12 mouse cellular contexts compared by ENCODE assay signal in the genomic region with DNA sequence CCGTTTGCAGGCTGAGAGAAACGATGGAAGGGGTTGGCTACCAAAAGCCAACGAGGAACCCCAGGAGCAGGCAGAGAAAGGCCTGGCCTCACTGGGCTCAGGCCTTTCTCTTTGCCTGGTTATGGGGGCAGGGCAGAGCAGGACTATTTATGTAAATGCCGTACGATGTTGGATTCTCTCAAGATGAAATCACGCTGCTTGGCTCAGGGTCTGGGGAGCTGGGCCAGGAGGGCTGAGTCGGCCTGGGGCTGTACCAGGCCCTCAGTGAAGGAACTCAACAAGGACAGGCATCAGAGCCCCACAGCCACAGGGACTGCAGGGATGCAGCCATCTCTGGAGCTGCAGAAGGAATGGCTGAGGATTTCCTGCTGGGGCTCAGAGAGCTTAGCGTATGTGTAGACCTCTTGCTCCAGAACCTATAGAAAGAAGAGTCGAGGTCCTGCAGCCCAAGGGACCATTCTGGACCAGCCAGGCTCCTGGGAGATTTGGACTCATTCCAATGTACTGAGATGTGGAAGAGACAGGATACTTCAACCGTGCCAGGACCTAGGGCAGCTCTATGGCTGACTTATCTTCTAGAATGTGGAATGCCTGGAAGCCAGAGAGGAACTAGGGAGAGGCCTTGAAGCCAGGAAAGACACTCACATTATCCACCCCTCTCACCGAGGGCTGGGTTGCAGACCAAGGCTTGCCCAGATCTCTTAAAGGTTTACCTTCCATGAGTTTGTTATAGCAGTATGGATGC. TPM values are rescaled to one million over a fixed set of nuclear protein-coding genes. Genes with fewer than 3 reads are reported as not detected.
DNase-seq lines count a peak whose midpoint lies in the region; ATAC-seq and TF ChIP-seq lines count a peak whose summit lies in the region.
"Had no signal": no experiment of that assay in that cellular context is flagged by ENCODE, and none has a peak within 500 bp of the region (broad histone marks: within the 10 kb centered on the region; RNA-seq: fewer than 3 reads in every experiment).

No protein-coding gene starts in this region.

- H3K36me3 ChIP-seq in heart, adult 2 months (ENCODE audit: control insufficient read depth, insufficient read depth, low read length): no peaks in the 10 kb centered on the region
- H3K36me3 ChIP-seq in lung, embryonic 14.5 days (ENCODE audit: insufficient read depth): no peaks in the 10 kb centered on the region
- no peaks in the 10 kb centered on the region for H3K36me3 ChIP-seq in liver, embryonic 11.5 days (ENCODE audit: control insufficient read depth, insufficient read depth, low read length)

- no peak for TF ChIP-seq EP300 in heart, adult 2 months (IDR thresholded peaks at IDR 0.05; ENCODE audit: insufficient read depth, low read depth, low read length)

- H3K4me3 ChIP-seq in heart, adult 2 months: no peak overlapping the region
- no peak overlapping the region for H3K4me3 ChIP-seq in lung, embryonic 14.5 days (ENCODE audit: low read depth, low read length)
- no peak overlapping the region for H3K4me3 ChIP-seq in liver, embryonic 11.5 days (ENCODE audit: low read depth, low read length)
- no peak overlapping the region for H3K4me3 ChIP-seq in layer of hippocampus, adult 2 months

- no peaks in the 10 kb centered on the region for H3K9me3 ChIP-seq in lung, embryonic 14.5 days (ENCODE audit: low read depth, low read length)
- H3K9me3 ChIP-seq in liver, embryonic 11.5 days (ENCODE audit: control insufficient read depth, low read length): no peaks in the 10 kb centered on the region

- no peak overlapping the region for H3K4me2 ChIP-seq in lung, embryonic 14.5 days
- H3K4me2 ChIP-seq in liver, embryonic 11.5 days: no peak overlapping the region

- WGBS in heart, adult 2 months: 45% methylated on average over 11 of the region's 11 CpGs
- 63% methylated on average over 11 of the region's 11 CpGs for WGBS in lung, embryonic 14.5 days
- WGBS in liver, embryonic 11.5 days: 70% methylated on average over 11 of the region's 11 CpGs

- H3K79me2 ChIP-seq in heart, adult 2 months (replicated peaks; ENCODE audit: control insufficient read depth, insufficient read depth, low read length): no peaks in the 10 kb centered on the region

- intact Hi-C loops in heart, adult 2 months (cut with DNase I): no loop called here

- no peak for TF ChIP-seq CTCF in heart, adult 2 months (IDR thresholded peaks at IDR 0.05)
- no peak for TF ChIP-seq CTCF in lung, embryonic 14.5 days (IDR thresholded peaks at IDR 0.05; ENCODE audit: low read depth)
- TF ChIP-seq CTCF in layer of hippocampus, adult 2 months (conservative IDR thresholded peaks at IDR 0.05): no peak

- ATAC-seq in lung, embryonic 14.5 days (ENCODE audit: insufficient read depth): no peak
- ATAC-seq in liver, embryonic 11.5 days (replicated peaks; ENCODE audit: low FRiP score): no peak
- no peak for ATAC-seq in cerebellum, adult (ENCODE audit: insufficient number of reproducible peaks, low FRiP score, low TSS enrichment)
- ATAC-seq in megakaryocyte-erythroid progenitor cell, adult 5-6 weeks (replicated peaks; ENCODE audit: low FRiP score, low TSS enrichment, poor library complexity, severe bottlenecking): no peak

- no peak for TF ChIP-seq POLR2A in heart, adult 2 months (IDR thresholded peaks at IDR 0.05; ENCODE audit: insufficient read depth, low read depth, low read length)

- H3K27ac ChIP-seq in heart, adult 2 months: peak overlapping the region; percentile 45; the same call in 1 of the 2 replicates
- peak overlapping the region; percentile 34 for H3K27ac ChIP-seq in lung, embryonic 14.5 days (ENCODE audit: low read depth)
- H3K27ac ChIP-seq in liver, embryonic 11.5 days (ENCODE audit: low read depth, low read length): no peak overlapping the region
- no peak overlapping the region for H3K27ac ChIP-seq in layer of hippocampus, adult 2 months

- DNase-seq in 3T3-L1 (ENCODE audit: low read depth, low spot score) (peak; percentile 82), adipocyte (ENCODE audit: low spot score) (peak; percentile 26)
- peak; percentile 64 to 80 for DNase-seq in heart, adult 2 months
- peak; percentile 56 for DNase-seq in lung, embryonic 14.5 days
- no peak for DNase-seq in liver, embryonic 11.5 days (ENCODE audit: low spot score)
- DNase-seq in layer of hippocampus, adult 2 months (ENCODE audit: low spot score in 2 of 2): no peak
- DNase-seq: cerebellum, postnatal 36 days had no signal

- no peak overlapping the region for H3K9ac ChIP-seq in heart, adult 2 months (ENCODE audit: low read depth, low read length)
- no peak overlapping the region for H3K9ac ChIP-seq in lung, embryonic 14.5 days
- no peak overlapping the region for H3K9ac ChIP-seq in liver, embryonic 11.5 days (ENCODE audit: low read depth, low read length)

- peaks cover 4% of the 10 kb centered on the region for H3K4me1 ChIP-seq in heart, adult 2 months (ENCODE audit: control insufficient read depth, insufficient read depth, low read length)
- H3K4me1 ChIP-seq in lung, embryonic 14.5 days (ENCODE audit: insufficient read depth): peaks cover 8% of the 10 kb centered on the region
- H3K4me1 ChIP-seq in liver, embryonic 11.5 days (replicated peaks; ENCODE audit: control insufficient read depth, insufficient read depth, low read length): no peaks in the 10 kb centered on the region

- no peaks in the 10 kb centered on the region for H3K27me3 ChIP-seq in heart, adult 2 months (ENCODE audit: control insufficient read depth, insufficient read depth, low read length)
- no peaks in the 10 kb centered on the region for H3K27me3 ChIP-seq in lung, embryonic 14.5 days (ENCODE audit: insufficient read depth, low read length)
- H3K27me3 ChIP-seq in liver, embryonic 11.5 days (replicated peaks; ENCODE audit: control insufficient read depth, insufficient read depth, low read length): no peaks in the 10 kb centered on the region

RNA-seq across cellular contexts. Expression of gene Prss38, which starts 29.1 kb away (rescaled TPM):
- total RNA-seq in heart, adult 2 months (2021): not detected
- polyA plus RNA-seq in heart, adult 2 months (2012; rRNA removed): not detected in 2 replicates
- not detected in 2 replicates for polyA plus RNA-seq in lung, embryonic 14.5 days (2014; fragmentation: Nextera tagmentation; extraction: Ambion mirVana)
- polyA plus RNA-seq in liver, embryonic 11.5 days (2014; fragmentation: Nextera tagmentation; extraction: Ambion mirVana): not detected in 2 replicates
- total RNA-seq in megakaryocyte-erythroid progenitor cell, adult 5-6 weeks (2014; fragmentation: Nextera tagmentation): not detected in 2 replicates
- not detected in 2 replicates for total RNA-seq in megakaryocyte-erythroid progenitor cell, adult 5-6 weeks (2017)
- total RNA-seq in layer of hippocampus, adult 2 months (2021): not detected
- total RNA-seq: hematopoietic stem cell, adult 5-6 weeks had no signal
- polyA plus RNA-seq: limb, embryonic 11.5 days; spleen, adult 2 months had no signal

RNA-seq across cellular contexts. Expression of gene Wnt9a, which starts 39.6 kb away (rescaled TPM):
- total RNA-seq in heart, adult 2 months (2021): 1 to 10 TPM; 4.3 to 4.6 TPM
- 4.6 and 7.2 TPM in 2 replicates for polyA plus RNA-seq in heart, adult 2 months (2012; rRNA removed)
- polyA plus RNA-seq in lung, embryonic 14.5 days (2014; fragmentation: Nextera tagmentation; extraction: Ambion mirVana): 1.1 and 1.5 TPM in 2 replicates
- 0.56 and 0.82 TPM in 2 replicates for polyA plus RNA-seq in liver, embryonic 11.5 days (2014; fragmentation: Nextera tagmentation; extraction: Ambion mirVana)
- total RNA-seq in megakaryocyte-erythroid progenitor cell, adult 5-6 weeks (2014; fragmentation: Nextera tagmentation): not detected in 2 replicates
- total RNA-seq in megakaryocyte-erythroid progenitor cell, adult 5-6 weeks (2017): not detected in 2 replicates
- 1 to 10 TPM; 3.8 TPM for total RNA-seq in layer of hippocampus, adult 2 months (2021)

RNA-seq across cellular contexts. Expression of gene Wnt3a, which starts 55.8 kb away (rescaled TPM):
- not detected for total RNA-seq in heart, adult 2 months (2021)
- not detected in 2 replicates for polyA plus RNA-seq in heart, adult 2 months (2012; rRNA removed)
- polyA plus RNA-seq in lung, embryonic 14.5 days (2014; fragmentation: Nextera tagmentation; extraction: Ambion mirVana): not detected in 2 replicates
- not detected in 2 replicates for polyA plus RNA-seq in liver, embryonic 11.5 days (2014; fragmentation: Nextera tagmentation; extraction: Ambion mirVana)
- total RNA-seq in megakaryocyte-erythroid progenitor cell, adult 5-6 weeks (2014; fragmentation: Nextera tagmentation): not detected in 2 replicates
- not detected in 2 replicates for total RNA-seq in megakaryocyte-erythroid progenitor cell, adult 5-6 weeks (2017)
- total RNA-seq in layer of hippocampus, adult 2 months (2021): under 1 TPM in 1 of 2 experiments, not detected in 1; 0.13 TPM
- total RNA-seq: hematopoietic stem cell, adult 5-6 weeks had no signal
- polyA plus RNA-seq: spleen, adult 2 months had no signal

Comparison
In these comparisons a context has a peak if more than half of its experiments do, and no peak if none do; other contexts are left out.
1. DNase-seq: peak in 3T3-L1 (single experiment), adipocyte (single experiment), heart, adult 2 months (2 of 2) and lung, embryonic 14.5 days (single experiment); none in liver, embryonic 11.5 days (single experiment) and layer of hippocampus, adult 2 months (0 of 2).
2. H3K27ac ChIP-seq: peak in heart, adult 2 months (single experiment) and lung, embryonic 14.5 days (single experiment); none in liver, embryonic 11.5 days (single experiment) and layer of hippocampus, adult 2 months (single experiment).
3. RNA of gene Wnt9a, which starts 39.6 kb away (total RNA-seq): 4.3 to 4.6 TPM in heart, adult 2 months and 3.8 TPM in layer of hippocampus, adult 2 months; not detected in megakaryocyte-erythroid progenitor cell, adult 5-6 weeks; every median in the first group is over 4 times any median in the second.